Mouse (Mus musculus) heart, postnatal 36 days (tissue): ENCODE data around the gene Carhsp1. TPM values are rescaled to one million over a fixed set of nuclear protein-coding genes. Genes with fewer than 3 reads are reported as not detected.
A peak's percentile ranks its signal among the peaks of the same experiment; 100 is the strongest.

Experiments used
- DNase-seq, 2 experiments: peaks; one replicate each; pipeline ENCODE4 v3.0.0; 2021 to 2022
- intact Hi-C: fragments of 180-260 bp; cut with DNase I; formaldehyde crosslinking; loops from one replicate; pipeline ENCODE4 v1.15.1; 2025
- total RNA-seq, 2 experiments: library from RNA; stranded (reverse); gene quantifications; 2 replicates each; pipeline ENCODE4 v1.2.3; 2021

The Carhsp1 gene
- total RNA-seq, 2 experiments from 2014 or later, result 16.9 to 18.0 TPM

DNA sequence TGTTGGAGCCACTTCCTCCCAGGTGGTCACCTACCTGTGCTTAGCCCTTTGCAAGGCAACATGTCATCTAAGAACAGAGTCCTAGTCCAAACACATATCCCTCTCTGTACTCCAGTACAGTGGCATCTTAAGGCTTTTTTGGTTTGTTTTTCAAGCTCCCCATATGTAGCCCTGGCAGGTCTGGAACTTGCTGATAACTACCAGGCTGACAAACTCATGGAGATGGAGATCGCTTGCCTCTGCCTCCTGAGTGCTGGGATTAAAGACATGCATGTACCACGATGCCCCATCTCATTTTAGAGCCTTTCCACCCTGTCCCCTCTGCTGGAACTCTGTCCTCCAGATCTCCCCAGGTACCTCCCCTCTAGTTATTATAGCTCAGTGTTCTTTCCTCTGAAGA is 4.3 kb upstream of the Carhsp1 start:
- intact Hi-C loops, result no loop called here
- DNase-seq, result no peak

- intact Hi-C loops, result no loop called here
- DNase-seq, result no peak
Measured at GRCm38 (mm10) chr16:8675559-8675958, 3.6 kb upstream of the Carhsp1 start.

GRCm38 (mm10) chr16:8674165-8674564 is 2.2 kb upstream of the Carhsp1 start:
- intact Hi-C loops, result loop anchor here (1.0 kb wide), 2 partner anchors 30 to 180 kb away; no protein-coding TSS in a partner anchor

GRCm38 (mm10) chr16:8673343-8673742 is 1.4 kb upstream of the Carhsp1 start:
- intact Hi-C loops, result no loop called here
- DNase-seq, result no peak

More at GRCm38 (mm10) chr16:8674165-8674564, 2.2 kb upstream of the Carhsp1 start:
- DNase-seq, result peak in 1 of 2 experiments; percentile 53

- no peak for DNase-seq
- intact Hi-C loops, result no loop called here
Measured at GRCm38 (mm10) chr16:8672811-8673210, 856 bp upstream of the Carhsp1 start.

DNA sequence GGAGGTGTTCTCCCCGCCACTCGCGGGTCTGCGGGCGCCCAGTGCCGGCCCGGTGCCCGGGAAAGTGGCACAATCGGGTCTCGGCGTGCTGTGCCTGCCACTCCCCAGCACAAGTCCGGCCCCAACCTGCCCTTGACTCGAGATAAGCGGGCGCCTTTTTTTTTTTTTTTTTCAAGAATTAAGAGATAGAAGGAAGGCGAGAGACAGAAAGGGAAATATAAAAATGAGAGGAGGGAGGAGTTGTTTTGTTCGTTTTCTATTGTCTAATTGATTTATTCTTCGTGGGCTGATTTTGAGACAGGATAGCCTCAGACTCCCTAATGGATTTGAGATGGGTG is 364 bp upstream of the Carhsp1 start:
- DNase-seq, result no peak
- intact Hi-C loops, result no loop called here

- DNase-seq, result no peak
- intact Hi-C loops, result no loop called here
Measured at GRCm38 (mm10) chr16:8670041-8671035, 1.6 kb downstream of the Carhsp1 start.

DNA sequence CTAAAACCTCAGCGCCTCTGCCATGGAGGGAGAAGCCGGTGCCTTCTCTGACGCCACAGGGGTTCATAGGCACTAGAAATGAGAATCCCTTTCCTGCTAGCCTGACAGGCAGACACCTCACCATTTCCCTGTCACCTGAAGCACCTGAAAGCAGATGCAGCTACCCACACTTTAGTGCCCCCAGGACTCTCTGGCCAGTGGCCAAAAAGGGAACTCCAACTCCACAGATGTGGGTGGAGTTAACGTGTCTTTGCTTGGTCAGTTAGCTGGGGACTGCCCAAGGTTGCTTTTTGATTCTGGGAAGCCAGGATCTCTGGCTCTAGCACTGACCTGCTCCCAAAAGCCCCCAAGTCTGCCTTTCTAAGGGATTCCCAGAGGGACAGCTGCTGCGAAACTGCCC is 2.5 kb downstream of the Carhsp1 start:
- intact Hi-C loops, result no loop called here
- no peak for DNase-seq

GRCm38 (mm10) chr16:8668386-8668785 is 3.6 kb downstream of the Carhsp1 start:
- intact Hi-C loops, result no loop called here
- DNase-seq, result no peak

GRCm38 (mm10) chr16:8667814-8668213 is 4.1 kb downstream of the Carhsp1 start:
- intact Hi-C loops, result no loop called here
- DNase-seq, result peak in 1 of 2 experiments; percentile 26

DNA sequence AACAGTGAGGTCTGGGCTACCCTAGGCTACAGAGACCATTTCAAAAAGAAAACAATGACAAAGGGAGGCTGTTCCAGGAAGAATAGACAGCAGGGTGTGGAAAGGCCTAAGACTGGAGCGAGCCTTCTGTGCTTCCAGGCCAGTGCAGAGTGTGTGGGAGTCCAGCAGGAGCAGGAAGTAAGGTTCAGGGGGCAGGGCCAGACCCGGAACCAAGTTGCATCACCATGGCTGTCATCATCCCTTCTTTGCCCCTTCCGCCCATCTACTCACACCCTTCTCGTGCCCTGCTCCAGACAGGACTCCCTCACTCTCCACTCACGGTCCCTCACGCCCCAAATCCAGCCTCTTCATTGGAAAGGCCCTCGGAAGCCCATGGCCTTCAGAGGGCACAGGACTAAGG is 4.7 kb downstream of the Carhsp1 start:
- intact Hi-C loops, result no loop called here
- peak; percentile 33 to 49 for DNase-seq

- intact Hi-C loops, result no loop called here
- DNase-seq, result peak; percentile 51 to 62
Measured at GRCm38 (mm10) chr16:8666452-8666851, 5.5 kb downstream of the Carhsp1 start.

DNA sequence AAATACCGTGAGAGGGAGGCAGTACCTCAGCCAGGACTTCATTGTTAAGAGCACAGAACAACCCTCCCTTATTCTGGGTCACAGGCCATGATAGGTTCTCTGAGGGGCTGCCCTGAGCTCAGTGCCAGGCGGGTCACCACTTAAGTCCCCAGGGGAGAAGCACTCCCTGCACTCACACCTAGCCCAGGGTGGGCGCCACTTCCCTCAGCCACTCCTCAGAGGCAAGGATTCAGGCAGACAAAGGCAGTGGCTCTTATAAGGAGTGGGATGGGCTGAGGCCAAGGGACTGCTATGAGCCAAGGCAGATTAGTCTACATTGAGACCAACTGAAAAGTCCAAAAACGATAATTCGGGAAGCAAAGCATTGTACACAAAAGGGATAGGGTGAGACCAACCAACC is 6.6 kb downstream of the Carhsp1 start:
- no peak for DNase-seq
- intact Hi-C loops, result no loop called here

DNA sequence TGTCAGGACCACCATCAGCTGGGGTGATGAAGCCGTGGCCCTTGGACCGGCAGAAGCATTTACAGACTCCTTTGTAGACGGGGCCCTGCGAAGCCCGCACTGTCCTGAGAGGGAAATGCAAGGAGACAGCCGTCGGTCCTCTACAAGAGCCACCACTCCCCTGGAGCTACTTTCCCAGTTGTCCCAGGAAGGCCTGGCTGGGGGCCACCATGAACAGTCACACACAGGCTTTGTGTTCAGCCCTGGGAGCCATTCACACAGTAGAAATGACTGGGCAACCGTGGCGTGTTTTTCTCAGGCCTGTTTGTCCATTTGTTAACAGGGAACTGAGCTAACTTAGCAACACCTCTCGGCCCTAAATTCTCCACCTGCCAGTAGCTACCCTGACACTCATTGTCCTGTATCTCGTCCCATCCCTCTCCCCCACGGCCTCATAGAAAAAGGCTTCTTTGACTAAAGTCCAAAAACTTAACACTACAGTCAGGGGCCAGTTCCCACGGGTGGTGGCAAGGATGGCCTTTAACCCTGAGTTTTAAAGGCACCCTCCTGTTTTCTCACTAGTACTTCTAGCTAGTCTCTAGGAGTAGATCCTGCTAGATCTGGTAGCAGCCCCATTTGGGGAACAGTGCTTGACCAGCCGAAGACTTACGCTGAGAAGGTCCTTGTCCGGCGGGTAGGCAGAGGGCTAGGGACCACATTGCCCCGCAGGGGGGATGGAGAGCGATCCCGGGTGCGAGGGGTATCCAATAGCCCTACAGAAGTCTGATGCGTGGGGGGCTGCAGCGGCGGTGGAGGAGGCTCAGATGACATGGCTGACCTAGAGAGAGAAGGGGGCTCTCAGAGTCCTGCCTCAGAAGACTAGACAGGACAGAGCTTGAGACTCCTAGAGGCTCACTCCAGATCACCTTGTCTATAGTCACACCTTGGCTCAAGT is 8.1 kb downstream of the Carhsp1 start:
- intact Hi-C loops, result no loop called here
- DNase-seq, result peak in 1 of 2 experiments; percentile 27

DNA sequence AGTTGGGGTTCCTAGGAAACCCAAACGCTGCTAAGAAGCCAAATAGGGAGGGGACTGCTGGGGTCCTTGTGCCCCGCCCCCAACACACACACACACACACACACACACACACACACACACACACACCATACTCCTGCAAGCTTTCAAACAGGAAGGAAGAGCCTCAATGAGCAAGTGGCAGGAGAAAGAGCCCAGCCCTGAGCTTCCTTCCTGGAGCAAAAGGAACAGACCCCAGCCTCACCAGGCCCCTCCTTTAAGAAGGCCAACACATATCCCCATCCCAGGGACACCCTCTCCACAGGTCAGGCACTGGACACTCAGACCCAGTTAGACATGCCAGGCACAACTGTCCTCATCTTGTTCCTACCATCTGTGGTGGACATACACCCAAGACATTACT is 8.9 kb downstream of the Carhsp1 start:
- no peak for DNase-seq
- intact Hi-C loops, result no loop called here

DNA sequence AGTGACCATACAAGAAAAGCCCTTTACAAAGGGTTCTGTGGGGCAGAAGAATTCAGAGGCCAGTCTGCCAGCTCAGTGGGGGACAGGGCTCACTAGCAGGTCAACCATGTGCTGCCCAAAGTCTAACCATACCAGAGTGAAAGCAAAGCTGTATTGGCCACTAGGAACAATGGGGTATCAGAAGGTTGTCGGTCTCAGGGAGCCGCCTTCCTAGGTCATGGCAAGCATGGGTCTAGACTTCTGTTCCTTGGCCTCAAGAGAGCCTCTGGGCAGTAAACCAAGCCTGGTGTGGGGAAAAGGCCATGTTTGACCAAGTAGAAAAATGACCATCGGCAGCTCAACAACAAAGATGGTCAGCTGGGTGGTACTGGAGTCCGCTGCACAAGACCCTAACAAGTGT is 13.2 kb downstream of the Carhsp1 start:
- DNase-seq, result peak in 1 of 2 experiments; percentile 40
- intact Hi-C loops, result no loop called here

- no peak for DNase-seq
- intact Hi-C loops, result no loop called here
Measured at GRCm38 (mm10) chr16:8658349-8658748, 13.6 kb downstream of the Carhsp1 start.

- intact Hi-C loops, result no loop called here
- no peak for DNase-seq
Measured at GRCm38 (mm10) chr16:8656256-8656655, 15.7 kb downstream of the Carhsp1 start.

DNA sequence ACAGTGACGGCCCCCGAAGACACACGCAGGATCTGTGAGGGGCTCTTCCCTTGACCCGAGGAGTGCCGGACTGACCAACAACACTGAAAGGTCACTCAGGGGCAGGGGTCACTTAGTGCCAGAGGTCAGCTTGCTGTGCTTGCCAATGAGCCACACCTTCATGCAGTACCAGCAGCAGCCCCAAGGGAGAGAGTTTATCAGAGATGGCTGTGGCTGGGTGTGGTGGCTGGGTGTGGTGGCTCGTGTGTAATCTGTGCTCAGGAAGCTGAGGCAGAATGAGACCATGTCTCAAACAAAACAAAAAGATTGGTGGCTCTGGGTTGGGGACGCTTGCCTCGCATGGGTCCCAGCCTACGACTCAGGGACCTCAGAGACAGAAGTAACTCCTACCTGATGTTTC is 16.4 kb downstream of the Carhsp1 start:
- intact Hi-C loops, result no loop called here
- no peak for DNase-seq

GRCm38 (mm10) chr16:8655108-8655507 is 16.8 kb downstream of the Carhsp1 start:
- no peak for DNase-seq

GRCm38 (mm10) chr16:8650007-8650406 is 21.9 kb downstream of the Carhsp1 start:
- DNase-seq, result no peak
- intact Hi-C loops, result no loop called here

More at GRCm38 (mm10) chr16:8655108-8655507, 16.8 kb downstream of the Carhsp1 start:
- intact Hi-C loops, result no loop called here
